Mouse (Mus musculus) ES-E14 (cell line): ENCODE results near the gene Il34. TPM values are rescaled to one million over a fixed set of nuclear protein-coding genes. Genes with fewer than 3 reads are reported as not detected.
A peak's percentile ranks its signal among the peaks of the same experiment; 100 is the strongest.

Source experiments
- DNase-seq: peaks from one replicate; pipeline ENCODE4 v3.0.0-alpha.2; 2013; ENCODE audit warnings: low read depth, low spot score
- H3K27ac ChIP-seq: 2 replicates; pipeline ENCODE4 v1.5.1; 2012; ENCODE audit warnings: low read depth, mild to moderate bottlenecking, low read length, moderate library complexity, mixed read lengths; ENCODE audit not compliant: poor library complexity, insufficient read depth, severe bottlenecking
- H3K36me3 ChIP-seq: 2 replicates; pipeline ENCODE4 v1.6.1; 2012; ENCODE audit warnings: mild to moderate bottlenecking, low read length, moderate library complexity, mixed read lengths; ENCODE audit not compliant: control insufficient read depth, poor library complexity, insufficient read depth, severe bottlenecking
- H3K4me1 ChIP-seq, 2 experiments: fragments of 150-350 bp in 1 of 2; sonication (generic) in 1 of 2; 2 replicates each; pipeline ENCODE4 v1.6.1; 2012; ENCODE audit warnings: low read length in 2 of 2, mild to moderate bottlenecking in 1 of 2, mixed read lengths in 1 of 2; ENCODE audit not compliant: control insufficient read depth in 2 of 2, insufficient read depth in 2 of 2, poor library complexity in 1 of 2
- H3K4me3 ChIP-seq, 2 experiments: fragments of 150-350 bp in 1 of 2; sonication (generic) in 1 of 2; 2 replicates each; pipeline ENCODE4 v1.5.1; 2012; ENCODE audit warnings: low read length in 2 of 2, low read depth in 1 of 2, mild to moderate bottlenecking in 1 of 2, mixed read lengths in 1 of 2; ENCODE audit not compliant: insufficient read depth in 1 of 2, poor library complexity in 1 of 2, severe bottlenecking in 1 of 2
- H3K9ac ChIP-seq: 2 replicates; pipeline ENCODE4 v1.6.1; 2012; ENCODE audit warnings: low read depth, mild to moderate bottlenecking, low read length, mixed read lengths; ENCODE audit not compliant: poor library complexity, insufficient read depth, severe bottlenecking
- H3K9me3 ChIP-seq: fragments of 150-350 bp; sonication (generic); 2 replicates; pipeline ENCODE4 v1.6.1; 2012; ENCODE audit warnings: low read depth, mild to moderate bottlenecking, low read length; ENCODE audit not compliant: control insufficient read depth, insufficient read depth
- CHD2 ChIP-seq: IDR thresholded peaks from 2 replicates; pipeline ENCODE4 v1.6.1; 2014; ENCODE audit warnings: mild to moderate bottlenecking, low read depth, low read length, inconsistent platforms
- HCFC1 ChIP-seq: IDR thresholded peaks from 2 replicates; pipeline ENCODE4 v1.6.1; 2012; ENCODE audit warnings: low read length, inconsistent platforms, borderline replicate concordance; ENCODE audit not compliant: insufficient read depth
- MAFK ChIP-seq: IDR thresholded peaks from 2 replicates; pipeline ENCODE4 v1.6.1; 2014; ENCODE audit warnings: mild to moderate bottlenecking, low read depth, low read length, inconsistent platforms; ENCODE audit not compliant: insufficient read depth
- ZC3H11A ChIP-seq: IDR thresholded peaks from 2 replicates; pipeline ENCODE4 v1.6.1; 2012; ENCODE audit warnings: low read depth, mild to moderate bottlenecking, inconsistent platforms, low read length, borderline replicate concordance
- ZNF384 ChIP-seq: IDR thresholded peaks from 2 replicates; pipeline ENCODE4 v1.6.1; 2012; ENCODE audit warnings: low read depth, low read length, inconsistent platforms
- in situ Hi-C, 2 experiments: fragments of 600-800 bp; cut with MboI; formaldehyde crosslinking; loops; one replicate each; pipeline ENCODE4 v1.15.1; 2025; ENCODE audit warnings: low sequenced_read_pairs in 2 of 2, inconsistent platforms in 1 of 2; ENCODE audit not compliant: unreplicated experiment in 2 of 2
- total RNA-seq: library from RNA; depleted of rRNA; stranded (reverse); fragments of 300-350 nt; gene quantifications from 2 replicates; pipeline ENCODE4 v1.2.3, GENCODE M21; 2012

Il34 gene
- total RNA-seq, 1 experiment, result 4.6 TPM

DNA sequence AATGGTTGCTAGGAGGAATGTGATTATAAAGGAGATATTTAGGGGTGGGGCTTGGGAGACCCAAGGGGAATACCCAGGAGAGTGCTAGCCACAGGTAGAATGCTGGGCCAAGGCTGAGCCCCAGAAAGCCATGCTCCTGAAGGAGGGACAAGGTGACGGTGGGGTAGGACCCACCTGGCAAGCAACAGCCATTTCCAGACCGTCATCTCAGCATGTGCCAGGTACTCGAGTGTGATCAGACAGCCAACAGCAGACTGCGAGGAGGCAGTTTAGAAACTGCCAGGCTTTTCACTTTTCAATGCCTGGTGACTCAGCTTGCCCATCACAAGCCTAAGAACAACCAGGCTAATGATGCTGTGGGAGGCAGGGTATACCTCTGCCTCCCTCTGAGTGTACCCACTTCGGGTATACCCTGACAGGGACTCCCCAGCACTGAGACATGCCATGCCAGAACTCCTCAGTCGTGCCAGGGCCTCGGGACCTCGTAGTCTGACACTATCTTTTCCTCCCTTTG lies 74.3 kb downstream of the Il34 start:
- in situ Hi-C loops, result no loop called here
- H3K36me3 ChIP-seq, result peaks cover 17% of the 10 kb centered on the region; the same call in 1 of the 2 replicates

DNA sequence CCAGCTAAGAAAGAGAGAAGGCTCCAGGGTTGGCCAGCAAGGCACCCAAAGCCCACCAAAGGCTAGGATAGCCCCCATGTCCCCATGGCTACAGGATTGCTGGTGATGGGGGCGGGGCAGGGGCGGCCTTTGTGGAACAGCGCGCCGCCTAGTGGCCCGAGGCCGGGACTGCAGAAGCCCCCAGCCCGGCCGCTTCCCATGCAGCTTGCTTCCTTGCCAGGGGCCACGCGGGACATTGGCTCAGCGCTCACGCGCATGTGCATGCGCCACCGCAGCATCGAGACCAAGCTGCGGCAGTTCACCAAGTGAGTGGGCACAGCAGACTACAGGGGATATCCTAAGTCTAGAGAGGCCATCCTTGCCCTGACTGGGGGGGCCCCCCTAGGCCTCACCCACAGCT lies 78.8 kb downstream of the Il34 start:
- Histone ChIP-seq H3K9ac (peak overlapping the region; percentile 5; the same call in 1 of the 2 replicates), H3K9me3 (no peaks in the 10 kb centered on the region), H3K27ac (no peak overlapping the region), H3K4me1 (peaks cover 0 to 3% of the 10 kb centered on the region in 2 experiments; a peak in 1 of 4 replicates), H3K4me3 (peak overlapping the region; percentile 34 to 40; a peak in 3 of 4 replicates), H3K36me3 (peaks cover 17% of the 10 kb centered on the region; the same call in 1 of the 2 replicates)
- TF ChIP-seq CHD2 (no peak; the same call in 1 of the 2 replicates), ZC3H11A (peak; percentile 27; the same call in 1 of the 2 replicates), HCFC1 (no peak)
- DNase-seq, result peak; percentile 50
- in situ Hi-C loops, result no loop called here

More for the DNA sequence above, 74.3 kb downstream of the Il34 start:
- TF ChIP-seq ZC3H11A, result no peak
- no peak for TF ChIP-seq HCFC1
- no peak for TF ChIP-seq CHD2
- no peak for TF ChIP-seq MAFK
- no peak for TF ChIP-seq ZNF384
- H3K9ac ChIP-seq, result no peak overlapping the region
- H3K4me3 ChIP-seq, result no peak overlapping the region
- no peak overlapping the region for H3K27ac ChIP-seq
- no peak for DNase-seq
- H3K4me1 ChIP-seq, result 0 out of 4 replicates have a peak, but pooled peaks cover 0 to 3% of the 10 kb centered on the region in 2 experiments
- no peaks in the 10 kb centered on the region for H3K9me3 ChIP-seq

DNA sequence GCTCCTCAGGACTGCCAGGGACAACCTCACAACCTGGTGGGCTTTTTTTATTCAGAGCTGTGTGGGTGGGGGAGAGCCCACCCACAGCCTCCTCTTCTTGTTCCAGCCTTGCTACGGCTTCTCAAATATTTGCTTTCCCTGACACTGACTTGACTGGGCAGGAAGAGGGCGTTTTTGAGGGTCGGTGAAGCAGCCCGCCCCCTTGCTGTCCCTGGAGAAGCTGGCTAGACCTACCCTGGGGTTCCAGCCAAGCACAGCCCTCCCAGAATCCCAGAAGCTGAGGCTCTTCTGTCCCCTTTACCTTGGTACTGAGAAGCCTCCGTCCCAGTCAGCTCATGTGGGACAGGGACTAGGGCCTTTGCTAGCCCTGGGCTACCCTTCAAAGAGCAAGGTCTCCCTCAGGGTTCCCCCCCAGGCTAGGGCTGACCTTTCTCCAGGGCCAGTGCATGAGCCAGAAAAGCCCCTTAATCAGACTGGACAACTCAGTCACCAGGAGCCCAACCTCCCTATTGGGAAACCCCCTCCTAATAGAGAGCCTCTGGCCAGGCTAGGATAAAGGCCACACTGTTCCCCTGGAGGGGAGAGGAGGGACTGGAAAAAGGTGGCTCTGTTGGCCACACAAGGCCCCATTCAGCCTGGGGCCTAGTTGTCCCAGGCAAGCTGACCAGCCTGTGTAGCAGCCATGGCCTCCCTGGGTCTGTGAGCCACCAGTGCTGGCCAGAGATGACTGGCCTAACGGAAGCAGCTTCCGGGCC lies 80.5 kb downstream of the Il34 start:
- in situ Hi-C loops, result no loop called here
- Histone ChIP-seq H3K27ac (no peak overlapping the region), H3K4me1 (peaks cover 2 to 8% of the 10 kb centered on the region in 2 experiments; a peak in 1 of 4 replicates), H3K9me3 (no peaks in the 10 kb centered on the region), H3K9ac (no peak overlapping the region), H3K36me3 (peaks cover 15% of the 10 kb centered on the region; the same call in 1 of the 2 replicates), H3K4me3 (no peak overlapping the region)
- DNase-seq, result no peak
- TF ChIP-seq ZC3H11A (no peak), HCFC1 (no peak), CHD2 (no peak), MAFK (no peak), ZNF384 (no peak)

DNA sequence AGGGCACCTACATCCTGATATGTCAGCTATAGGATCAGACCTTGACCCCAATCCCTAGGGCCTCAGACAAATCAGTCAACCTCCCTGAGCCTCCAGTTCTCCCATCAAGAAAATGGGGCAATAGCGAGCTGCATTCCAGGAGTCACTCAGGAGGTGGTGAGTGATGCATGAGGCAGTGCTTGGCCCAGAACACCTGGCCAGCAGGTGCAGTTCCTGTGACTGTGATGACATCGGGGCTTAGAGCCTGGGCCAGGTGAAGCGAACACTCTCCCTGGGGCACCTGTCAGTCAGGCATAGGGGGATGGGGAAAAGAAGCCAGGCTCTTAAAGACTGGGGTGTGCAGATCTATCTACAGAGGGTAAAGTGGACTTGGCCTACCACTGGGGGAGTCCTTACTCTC lies 81.2 kb downstream of the Il34 start:
- peaks cover 10% of the 10 kb centered on the region; the same call in 1 of the 2 replicates for H3K36me3 ChIP-seq

More for the DNA sequence above, 81.2 kb downstream of the Il34 start:
- Histone ChIP-seq H3K27ac (no peak overlapping the region), H3K9me3 (no peaks in the 10 kb centered on the region), H3K4me1 (peaks cover 2 to 9% of the 10 kb centered on the region in 2 experiments; a peak in 1 of 4 replicates), H3K4me3 (no peak overlapping the region), H3K9ac (no peak overlapping the region)
- TF ChIP-seq MAFK (no peak), ZNF384 (no peak), HCFC1 (no peak), ZC3H11A (no peak), CHD2 (no peak)
- in situ Hi-C loops, result no loop called here
- DNase-seq, result no peak
